Mouse (Mus musculus): Measurements from ENCODE around the gene Pwp1.
"Not testable (repeated sequence)": the region's sequence is repeated elsewhere in the genome, so short reads cannot be mapped to it uniquely, and the experiment has no call there.

Pwp1 gene

GRCm38 (mm10) chr10:85829085-85829853, at the start of gene Pwp1:
Pwp1 (plus strand) TSS chr10:85829494.
- peak in 1 of 2 experiments; percentile 6 for DNase-seq (ENCODE audit: low spot score in 2 of 2)

GRCm38 (mm10) chr10:85822143-85822696, 7.1 kb upstream of the Pwp1 start:
- not testable (repeated sequence) for DNase-seq (ENCODE audit: low spot score in 2 of 2)

- DNase-seq (ENCODE audit: low spot score in 2 of 2): not testable (repeated sequence)
Measured at GRCm38 (mm10) chr10:85823752-85824151, 5.5 kb upstream of the Pwp1 start.

GRCm38 (mm10) chr10:85828722-85829084, 591 bp upstream of the Pwp1 start:
- DNase-seq (ENCODE audit: low spot score in 2 of 2): not testable (repeated sequence)

DNA sequence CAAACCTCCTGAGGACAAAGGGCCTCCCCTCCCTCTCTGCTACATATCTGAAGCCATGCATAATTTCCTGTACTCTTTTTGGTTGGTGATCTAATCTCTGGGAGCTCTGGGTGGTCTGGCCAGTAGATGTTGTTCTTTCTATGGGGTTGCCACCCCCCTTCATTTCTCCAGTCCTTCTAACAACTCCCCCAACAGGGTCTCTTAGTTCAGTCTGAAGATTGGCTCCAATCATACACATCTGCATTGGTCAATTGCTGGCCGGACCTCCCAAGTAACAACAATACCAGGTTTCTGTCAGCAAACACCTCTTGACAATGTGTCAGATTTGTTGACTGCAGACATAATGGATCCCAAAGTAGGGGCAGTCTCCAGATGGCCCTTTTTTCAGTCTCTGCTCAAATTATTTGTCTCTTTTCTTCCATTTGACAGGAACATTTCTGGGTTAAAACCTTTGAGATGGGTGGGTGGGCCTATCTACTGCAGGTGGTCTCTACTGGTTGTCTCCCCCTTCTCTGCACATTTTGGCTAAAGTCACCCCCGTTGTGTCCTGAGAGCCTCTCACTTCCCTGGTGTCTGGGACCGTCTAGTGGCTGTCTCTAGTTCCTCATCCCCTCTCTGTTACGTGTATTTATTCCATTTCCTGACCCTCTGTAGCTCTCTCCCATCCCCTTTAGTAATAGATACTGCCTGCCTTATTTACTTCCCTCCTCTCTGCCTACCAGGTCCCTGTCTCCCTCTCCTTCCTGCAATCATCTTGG, 17.0 kb downstream of the Pwp1 start:
- DNase-seq (ENCODE audit: low spot score in 2 of 2): no peak

DNA sequence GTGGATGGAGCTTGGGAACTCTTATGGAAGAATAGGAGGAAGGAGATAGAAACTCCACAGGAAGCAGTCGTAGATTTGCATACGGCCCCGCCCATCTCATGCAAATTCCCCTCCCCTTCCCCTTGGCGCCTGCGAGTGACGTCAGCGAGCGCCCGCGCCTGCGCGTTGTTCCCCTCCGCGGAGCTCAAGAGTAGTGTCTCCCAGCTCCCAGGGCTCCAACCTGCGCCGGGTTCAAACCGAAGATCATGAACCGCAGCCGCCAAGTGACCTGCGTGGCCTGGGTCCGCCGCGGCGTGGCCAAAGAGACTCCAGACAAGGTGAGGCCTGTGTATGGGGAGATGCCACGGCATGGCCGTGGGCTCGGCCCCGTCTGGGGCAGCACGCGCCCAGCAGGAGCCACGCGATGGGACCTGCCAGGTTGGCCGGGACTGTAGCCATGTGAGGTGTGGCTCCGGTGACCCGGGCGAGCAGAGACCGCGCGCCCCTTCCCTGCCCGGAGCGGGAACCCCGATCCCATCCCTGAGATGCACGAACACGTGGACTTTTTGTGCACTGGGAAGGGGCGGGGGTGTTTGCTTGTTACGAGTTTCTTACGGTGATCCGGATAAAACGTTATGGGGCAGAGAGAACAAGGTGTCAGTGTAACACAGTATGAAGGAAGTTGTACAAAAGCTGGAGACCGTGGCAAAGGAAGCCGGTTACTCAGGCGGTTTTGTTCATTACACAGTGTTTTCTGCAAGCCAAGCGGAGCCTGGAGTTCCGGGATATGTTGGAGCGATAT, 42.6 kb downstream of the Pwp1 start:
- peak; percentile 83 to 89 for DNase-seq (ENCODE audit: low spot score in 2 of 2)

- DNase-seq (ENCODE audit: low spot score in 2 of 2): no peak
Measured at GRCm38 (mm10) chr10:85872479-85872773, 43.1 kb downstream of the Pwp1 start.

DNA sequence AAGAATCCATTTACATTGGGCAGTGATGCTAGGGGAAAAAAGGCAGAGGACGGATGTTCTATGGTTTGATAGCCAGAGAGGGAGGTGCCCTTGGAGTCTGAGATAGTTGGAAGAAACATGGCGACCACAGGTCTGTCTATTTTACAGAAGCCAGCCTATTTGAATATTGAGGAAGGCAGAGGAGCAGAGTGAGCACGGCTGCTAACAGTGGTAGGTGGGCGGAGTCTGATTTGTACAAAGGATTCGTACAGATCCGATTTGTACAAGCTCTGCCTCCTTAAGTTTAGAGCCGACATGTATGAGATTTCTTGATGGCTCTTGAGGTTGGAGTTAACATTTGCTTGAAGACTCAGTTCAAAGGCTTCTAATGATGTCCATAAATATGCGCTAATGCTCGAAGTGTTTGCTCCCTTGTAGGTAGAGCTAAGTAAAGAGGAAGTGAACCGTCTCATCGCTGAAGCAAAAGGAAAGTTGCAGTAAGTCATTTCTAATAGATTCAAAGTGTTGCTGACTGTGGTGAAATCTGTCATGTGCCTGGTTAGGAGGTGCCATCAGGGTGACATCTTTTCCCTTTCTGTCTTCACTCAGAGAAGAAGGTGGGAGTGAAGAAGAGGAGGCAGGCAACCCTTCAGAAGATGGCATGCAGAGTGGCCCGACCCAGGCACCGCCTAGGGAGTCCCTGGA, 44.7 kb downstream of the Pwp1 start:
- no peak for DNase-seq (ENCODE audit: low spot score in 2 of 2)

GRCm38 (mm10) chr10:85875812-85876211, 46.5 kb downstream of the Pwp1 start:
- DNase-seq (ENCODE audit: low spot score in 2 of 2): no peak

DNA sequence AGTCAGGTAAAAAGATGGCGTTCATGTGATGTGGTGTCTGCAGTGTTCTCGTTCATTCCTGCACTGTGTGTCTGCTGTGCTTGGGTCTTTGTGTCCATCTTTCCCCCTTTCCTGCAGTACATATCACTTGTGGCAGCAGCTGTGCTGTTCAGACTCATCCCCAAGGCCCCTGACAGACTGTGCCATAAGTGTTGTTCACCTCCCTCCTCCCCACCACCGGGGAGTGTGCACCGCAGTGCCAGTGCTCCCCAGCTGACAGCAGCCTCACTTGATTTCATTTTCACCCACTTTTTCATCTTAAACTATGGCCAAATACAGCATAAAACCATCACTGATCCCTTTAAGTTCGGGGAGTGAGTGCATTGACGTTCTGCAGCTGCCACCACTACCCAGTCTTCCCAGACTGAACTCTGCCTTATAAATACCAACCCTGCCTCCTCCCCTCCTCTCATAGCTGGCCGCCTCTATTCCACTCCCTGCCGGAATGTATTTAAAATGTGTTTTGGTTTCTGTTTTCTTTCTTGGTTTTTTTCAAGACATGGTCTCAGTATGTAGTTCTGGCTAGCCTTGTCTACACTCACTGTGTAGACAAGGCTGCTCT, 50.7 kb downstream of the Pwp1 start:
- DNase-seq (ENCODE audit: low spot score in 2 of 2): no peak

DNA sequence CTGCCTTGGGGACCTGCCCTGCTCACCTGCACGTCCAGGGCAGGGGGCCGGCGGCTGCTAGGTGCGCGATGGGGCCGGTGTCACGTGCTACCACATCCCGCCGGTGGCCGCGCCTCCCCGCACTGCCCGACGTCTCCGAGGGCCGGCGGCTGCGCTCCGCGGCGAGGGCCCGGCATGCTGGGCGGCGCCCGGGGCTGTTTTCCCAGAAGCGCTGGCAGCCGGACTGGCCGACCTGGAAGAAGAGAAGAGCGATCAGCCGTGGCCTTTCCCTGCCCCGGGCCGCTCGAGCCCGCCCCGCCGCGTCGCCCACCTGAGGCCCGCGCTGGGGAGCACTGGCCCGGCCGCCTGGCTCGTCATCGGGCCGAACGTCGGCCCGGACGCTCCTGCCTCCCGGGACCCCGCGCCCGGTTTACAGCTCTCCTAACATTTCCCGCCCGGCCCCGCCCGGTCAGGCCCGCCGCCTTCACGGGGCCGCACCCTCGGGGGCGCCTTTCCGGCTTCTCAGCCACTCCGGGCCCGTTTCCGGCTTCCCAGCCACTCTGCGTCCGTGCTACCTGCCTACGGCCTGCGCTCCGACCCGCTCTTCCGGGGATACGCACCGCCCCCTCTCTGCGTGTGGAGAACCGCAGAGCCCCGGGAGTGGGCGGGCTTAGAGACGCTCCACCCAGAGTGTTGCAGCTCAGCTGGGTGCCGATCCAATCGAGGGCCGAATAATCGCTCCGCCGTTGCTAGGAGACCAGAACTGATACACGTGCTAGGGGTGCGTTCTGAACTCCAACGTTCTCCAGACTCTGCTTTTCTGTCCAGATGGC, 87.4 kb downstream of the Pwp1 start, which contains the start of gene Prdm4:
Prdm4 (minus strand) TSS at position 645 of the 812 bp plus-strand sequence.
- DNase-seq (ENCODE audit: low spot score in 2 of 2): peak; percentile 93 to 96

- DNase-seq (ENCODE audit: low spot score in 2 of 2): peak in 1 of 2 experiments; percentile 4
Measured at GRCm38 (mm10) chr10:85927676-85928445, 98.6 kb downstream of the Pwp1 start, which contains the start of gene Ascl4. Ascl4 (plus strand) TSS chr10:85927681.

GRCm38 (mm10) chr10:85928499-85929207, 99.4 kb downstream of the Pwp1 start:
- peak; percentile 27 to 33 for DNase-seq (ENCODE audit: low spot score in 2 of 2)

DNA sequence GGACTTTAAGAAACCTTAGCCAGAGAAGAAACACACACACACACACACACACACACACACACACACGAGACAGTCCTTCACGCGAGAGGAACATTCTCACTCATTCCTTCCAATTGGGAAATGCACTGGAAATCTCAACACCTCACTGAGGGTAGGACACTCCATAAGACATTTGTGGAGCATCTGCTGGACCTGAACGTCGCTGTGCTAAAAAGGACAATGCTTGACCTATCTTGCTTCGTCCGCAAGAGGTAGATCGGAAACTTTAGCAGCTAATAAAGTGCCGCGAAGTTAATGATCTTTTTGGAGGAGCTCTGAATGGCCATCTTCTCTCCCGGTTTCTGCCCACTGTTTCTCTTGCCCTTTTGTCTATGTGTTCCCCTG, 99.9 kb downstream of the Pwp1 start:
- no peak for DNase-seq (ENCODE audit: low spot score in 2 of 2)

DNA sequence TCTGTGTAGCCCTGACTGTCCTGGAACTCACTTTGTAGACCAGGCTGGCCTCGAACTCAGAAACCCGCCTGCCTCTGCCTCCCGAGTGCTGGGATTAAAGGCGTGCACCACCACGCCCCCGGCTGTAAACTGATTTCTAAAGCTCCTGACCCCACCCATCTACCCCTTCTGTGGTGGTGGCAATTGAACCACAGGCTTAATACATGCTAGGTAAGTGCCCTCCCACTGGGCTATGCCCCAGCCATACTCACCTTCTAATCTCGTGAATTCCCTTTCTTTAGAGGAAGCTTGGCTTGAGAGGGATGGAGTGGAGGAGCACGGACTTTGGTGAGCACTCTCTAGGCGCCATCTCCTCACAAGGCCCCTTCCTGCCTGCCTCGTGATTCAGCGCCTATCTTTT, 100.7 kb downstream of the Pwp1 start:
- DNase-seq (ENCODE audit: low spot score in 2 of 2): no peak

DNA sequence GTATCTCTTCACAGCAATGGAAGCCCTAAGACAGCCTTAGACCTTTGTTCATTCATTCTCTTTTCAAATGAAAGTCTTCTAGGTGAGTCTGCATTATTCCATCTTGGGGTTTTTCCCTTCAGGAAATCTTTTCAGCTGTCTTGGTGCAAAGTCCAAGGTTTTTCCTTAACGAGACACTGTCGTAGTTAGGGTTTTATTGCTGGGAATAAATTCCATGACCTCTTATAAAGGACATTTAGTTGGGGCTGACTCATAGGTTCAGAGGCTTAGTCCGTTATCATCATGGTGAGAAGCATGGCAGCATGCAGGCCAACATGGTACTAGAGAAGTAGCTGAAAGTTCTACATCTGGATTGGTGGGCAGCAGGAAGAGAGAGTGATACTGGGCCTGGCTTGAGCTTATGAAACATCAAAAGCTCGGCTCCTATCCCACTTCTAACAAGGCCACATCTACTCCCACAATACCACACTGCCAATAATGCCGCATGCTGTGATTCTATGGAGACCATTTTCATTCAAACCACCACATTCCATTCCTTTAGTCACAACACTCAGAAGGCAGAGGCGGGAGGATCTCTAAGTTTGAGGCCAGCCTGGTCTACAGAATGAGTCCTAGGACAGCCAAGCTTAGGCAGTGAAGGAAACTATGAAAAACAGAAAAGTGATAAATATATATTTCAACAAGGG, 107.1 kb downstream of the Pwp1 start:
- DNase-seq (ENCODE audit: low spot score in 2 of 2): no peak
